Mouse (Mus musculus) right cerebral cortex, postnatal 14 days (tissue): ENCODE measurements around the gene Smad5.

Experiments used
- DNase-seq: peaks from one replicate; pipeline ENCODE4 v3.0.0; 2022

Smad5 gene

GRCm38 (mm10) chr13:56703222-56703870, 536 bp downstream of the Smad5 start:
- peak; percentile 48 for DNase-seq

- no peak for DNase-seq
These were observed 1.1 kb downstream of the Smad5 start for GRCm38 (mm10) chr13:56703871-56704321.

- DNase-seq, result no peak
These were observed 1.8 kb downstream of the Smad5 start for GRCm38 (mm10) chr13:56704596-56704995.

- DNase-seq, result no peak
These were observed 4.3 kb downstream of the Smad5 start for GRCm38 (mm10) chr13:56707111-56707510.

- DNase-seq, result no peak
These were observed 4.8 kb downstream of the Smad5 start for GRCm38 (mm10) chr13:56707606-56708005.

- no peak for DNase-seq
These were observed 7.8 kb downstream of the Smad5 start for GRCm38 (mm10) chr13:56710620-56711019.

- no peak for DNase-seq
These were observed 9.4 kb downstream of the Smad5 start for GRCm38 (mm10) chr13:56712221-56712620.

GRCm38 (mm10) chr13:56726551-56726950, 23.7 kb downstream of the Smad5 start:
- DNase-seq, result no peak

- DNase-seq, result no peak
These were observed 26.2 kb downstream of the Smad5 start for GRCm38 (mm10) chr13:56729046-56729445.

GRCm38 (mm10) chr13:56734617-56735016, 31.8 kb downstream of the Smad5 start:
- DNase-seq, result no peak

- DNase-seq, result no peak
These were observed 32.5 kb downstream of the Smad5 start for GRCm38 (mm10) chr13:56735212-56735875.

- DNase-seq, result no peak
These were observed 36.7 kb downstream of the Smad5 start for GRCm38 (mm10) chr13:56739556-56739955.

GRCm38 (mm10) chr13:56740496-56740895, 37.7 kb downstream of the Smad5 start:
- DNase-seq, result no peak

GRCm38 (mm10) chr13:56741691-56742090, 38.9 kb downstream of the Smad5 start:
- DNase-seq, result no peak

GRCm38 (mm10) chr13:56742325-56742901, 39.6 kb downstream of the Smad5 start:
- DNase-seq, result no peak

- DNase-seq, result no peak
These were observed 44.1 kb downstream of the Smad5 start for GRCm38 (mm10) chr13:56746739-56747532.

- DNase-seq, result no peak
These were observed 44.7 kb downstream of the Smad5 start for GRCm38 (mm10) chr13:56747554-56747953.

GRCm38 (mm10) chr13:56749377-56749776, 46.6 kb downstream of the Smad5 start:
- DNase-seq, result no peak

- DNase-seq, result no peak
These were observed 49.0 kb downstream of the Smad5 start for GRCm38 (mm10) chr13:56751774-56752173.

- no peak for DNase-seq
These were observed 49.8 kb downstream of the Smad5 start for GRCm38 (mm10) chr13:56752474-56753191.

GRCm38 (mm10) chr13:56753192-56753951, 50.6 kb downstream of the Smad5 start, which contains the start of gene Gm45623:
TSS of gene Gm45623 (minus strand) at chr13:56753827.
- no peak for DNase-seq

- DNase-seq, result peak; percentile 55
These were observed 53.1 kb downstream of the Smad5 start for GRCm38 (mm10) chr13:56755871-56756270.
